Mouse (Mus musculus): ENCODE results near the gene Apba2. TPM values are rescaled to one million over a fixed set of nuclear protein-coding genes. Genes with fewer than 3 reads are reported as not detected.
A peak's percentile ranks its signal among the peaks of the same experiment; 100 is the strongest.

The Apba2 gene
- polyA plus RNA-seq, 1 experiment from 2014 or later = 9.1 TPM

DNA sequence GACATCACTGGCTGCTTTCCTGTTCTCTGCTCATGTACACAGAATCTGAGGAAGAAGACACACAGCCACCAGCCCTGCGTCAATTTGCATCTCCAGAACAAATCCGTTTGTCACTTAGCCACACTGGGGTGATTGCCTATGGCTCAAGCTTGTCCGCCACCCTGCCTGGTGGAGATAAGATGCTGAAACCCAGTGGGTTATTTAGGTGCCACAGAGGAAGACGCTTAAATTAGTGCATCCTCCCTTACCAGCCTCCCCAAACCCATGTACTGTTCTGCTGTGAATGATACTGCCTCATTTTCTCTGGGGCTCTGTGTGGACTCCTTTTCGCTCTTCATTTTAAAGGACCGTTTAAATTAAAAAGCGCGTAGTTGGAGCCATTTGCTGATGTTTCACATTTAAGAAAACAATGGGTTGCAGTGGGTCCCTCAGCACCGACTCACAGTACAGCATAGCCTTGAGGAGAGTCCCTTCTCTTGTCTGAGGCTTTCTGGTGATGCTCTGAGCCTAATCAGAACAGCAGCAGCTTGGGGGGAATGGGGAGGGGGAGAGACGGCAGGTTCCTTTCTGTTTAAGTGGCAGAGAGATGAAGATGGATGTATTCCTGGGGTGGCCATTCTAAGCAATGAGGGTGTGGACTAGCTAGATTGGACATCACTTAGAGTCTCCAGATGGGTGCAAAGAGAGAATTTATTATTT, 38.1 kb downstream of the Apba2 start:
- Histone ChIP-seq H3K27ac (no peak overlapping the region), H3K9ac (no peak overlapping the region), H3K9me3 (no peaks in the 10 kb centered on the region), H3K27me3 (no peaks in the 10 kb centered on the region), H3K4me1 (no peaks in the 10 kb centered on the region), H3K4me3 (no peak overlapping the region), H3K4me2 (replicated peaks) (no peak overlapping the region), H3K36me3 (no peaks in the 10 kb centered on the region)
- ATAC-seq (ENCODE audit: low FRiP score, low read depth) = no peak
- 65% methylated on average over 10 of the region's 10 CpGs for WGBS

DNA sequence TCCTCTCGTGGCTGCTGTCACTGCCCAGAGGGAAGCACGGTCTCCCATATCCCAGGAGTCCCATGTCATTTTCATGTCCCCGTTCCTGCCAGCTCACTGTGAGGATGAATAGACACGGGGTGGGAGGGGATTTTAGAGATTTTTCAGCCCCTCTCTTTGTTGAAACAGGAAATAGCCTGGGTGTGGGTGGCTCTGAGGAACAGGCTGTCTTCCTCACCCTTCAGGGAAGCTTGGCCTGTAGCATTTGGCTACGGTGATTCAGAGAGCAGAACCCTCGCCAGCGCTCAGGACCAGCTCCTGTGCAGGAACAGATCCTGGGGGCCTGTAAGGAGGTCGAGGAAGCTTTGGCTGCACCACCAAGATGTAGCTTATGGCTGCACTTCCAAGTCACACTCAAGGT, 45.3 kb downstream of the Apba2 start:
- Histone ChIP-seq H3K9me3 (no peaks in the 10 kb centered on the region), H3K36me3 (no peaks in the 10 kb centered on the region), H3K9ac (no peak overlapping the region), H3K4me3 (no peak overlapping the region), H3K27me3 (no peaks in the 10 kb centered on the region), H3K4me1 (no peaks in the 10 kb centered on the region), H3K27ac (no peak overlapping the region), H3K4me2 (replicated peaks) (no peak overlapping the region)
- ATAC-seq (ENCODE audit: low FRiP score, low read depth) = no peak
- WGBS = 81% methylated on average over 8 of the region's 8 CpGs

DNA sequence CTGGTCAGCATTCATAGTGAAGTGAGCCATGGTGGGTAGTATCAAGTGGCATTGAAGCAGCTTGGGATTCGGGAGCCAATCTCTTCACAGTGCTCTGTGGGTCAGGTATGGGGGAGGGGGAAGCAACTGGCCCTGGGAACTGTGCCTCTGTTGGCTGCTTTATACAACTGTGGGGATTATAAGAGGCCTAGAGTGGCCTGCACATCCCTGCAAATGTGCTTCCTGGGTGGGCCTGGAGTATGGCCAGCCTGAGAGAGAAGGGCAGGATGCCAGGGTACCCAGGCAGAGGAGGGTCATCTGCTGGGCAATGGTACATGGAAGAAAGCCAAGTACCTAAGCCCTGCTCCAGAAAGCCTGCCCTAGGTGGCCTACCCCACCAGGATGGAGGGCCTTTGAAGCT, 49.4 kb downstream of the Apba2 start:
- H3K4me2 ChIP-seq (replicated peaks) = no peak overlapping the region
- no peak overlapping the region for H3K27ac ChIP-seq
- H3K9me3 ChIP-seq = no peaks in the 10 kb centered on the region
- H3K9ac ChIP-seq = no peak overlapping the region
- WGBS = 70% methylated on average over 1 of the region's 1 CpGs
- no peaks in the 10 kb centered on the region for H3K36me3 ChIP-seq
- no peaks in the 10 kb centered on the region for H3K27me3 ChIP-seq
- H3K4me1 ChIP-seq = no peaks in the 10 kb centered on the region
- ATAC-seq (ENCODE audit: low FRiP score, low read depth) = no peak
- no peak overlapping the region for H3K4me3 ChIP-seq

DNA sequence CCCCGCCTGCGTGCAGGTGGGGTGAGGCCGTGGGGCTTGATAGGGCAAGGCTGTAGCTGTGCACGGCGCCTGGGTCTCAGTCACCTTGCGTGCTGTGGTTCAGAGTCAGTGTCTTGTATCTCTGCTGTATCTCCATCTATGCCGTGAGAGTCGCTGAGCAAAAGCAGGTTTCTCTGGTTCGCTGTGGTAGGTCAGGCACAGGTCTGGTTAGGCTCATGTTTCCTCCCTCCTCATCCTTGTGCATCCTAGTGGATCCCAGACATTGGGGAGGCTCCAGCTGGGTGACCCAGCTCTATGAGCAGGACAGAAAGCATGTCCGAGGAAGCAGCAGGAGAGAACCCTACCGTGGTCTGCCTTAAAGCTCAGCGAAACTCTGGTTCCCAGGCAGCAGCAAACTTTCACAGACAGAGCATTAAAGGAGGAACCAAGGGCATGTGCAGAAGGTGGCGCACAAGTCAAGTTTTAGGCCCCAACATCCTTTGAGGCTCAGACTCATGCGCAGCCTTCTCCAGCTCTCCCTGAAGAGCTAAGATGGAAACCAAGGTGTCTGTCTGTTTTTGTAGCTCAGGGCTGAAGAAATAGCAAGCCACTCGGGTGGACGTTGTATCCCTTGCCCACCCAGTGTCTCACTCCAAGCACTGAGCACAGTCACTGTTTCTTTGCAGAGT, 51.2 kb downstream of the Apba2 start:
- Histone ChIP-seq H3K9me3 (no peaks in the 10 kb centered on the region), H3K27me3 (no peaks in the 10 kb centered on the region), H3K9ac (no peak overlapping the region), H3K4me2 (replicated peaks) (no peak overlapping the region), H3K27ac (no peak overlapping the region), H3K36me3 (no peaks in the 10 kb centered on the region), H3K4me3 (no peak overlapping the region), H3K4me1 (no peaks in the 10 kb centered on the region)
- 85% methylated on average over 13 of the region's 16 CpGs for WGBS
- ATAC-seq (ENCODE audit: low FRiP score, low read depth) = no peak

DNA sequence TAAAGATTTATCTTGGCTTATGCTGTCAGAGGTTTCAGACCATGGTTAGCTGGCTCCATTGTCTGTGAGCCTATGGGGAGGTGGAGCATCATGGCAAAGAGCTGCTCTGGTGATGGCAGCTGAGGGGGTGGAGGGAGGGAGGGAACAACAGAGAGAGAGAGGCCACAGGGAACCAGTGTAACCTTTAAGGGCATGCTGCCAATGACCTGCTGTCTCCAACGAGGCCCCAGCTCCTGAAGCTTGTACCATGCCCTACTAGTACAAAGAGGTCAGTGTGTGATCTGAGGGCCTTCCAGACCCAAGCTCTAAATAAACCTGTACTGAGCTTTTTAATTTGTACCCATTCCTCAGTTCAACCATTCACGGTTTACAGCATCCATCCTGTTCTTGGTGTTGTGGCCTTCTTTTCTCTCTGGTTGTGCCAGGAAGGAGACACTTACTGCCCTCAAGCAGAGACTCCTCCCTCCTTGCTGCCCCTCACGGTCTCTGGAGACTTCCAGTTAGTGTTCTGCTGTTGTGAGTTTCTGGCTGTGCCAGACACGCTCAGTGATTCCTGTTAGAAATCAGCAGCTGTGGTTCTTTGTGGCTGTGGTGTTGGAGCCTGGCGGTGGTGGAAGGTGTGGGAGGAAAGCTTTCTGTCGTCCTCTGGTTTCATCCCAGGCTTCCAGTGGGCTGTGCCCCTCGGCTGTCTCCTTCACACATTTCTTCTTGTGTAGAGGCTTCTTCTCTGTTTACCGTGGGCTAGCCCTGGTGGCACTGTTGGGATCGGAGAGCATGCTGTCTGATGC, 60.4 kb downstream of the Apba2 start:
- H3K9ac ChIP-seq = no peak overlapping the region
- WGBS = 69% methylated on average over 9 of the region's 9 CpGs
- no peak for ATAC-seq (ENCODE audit: low FRiP score, low read depth)
- H3K9me3 ChIP-seq = no peaks in the 10 kb centered on the region
- no peak overlapping the region for H3K4me2 ChIP-seq (replicated peaks)
- no peak overlapping the region for H3K4me3 ChIP-seq
- H3K27ac ChIP-seq = no peak overlapping the region
- no peaks in the 10 kb centered on the region; the same call in 1 of the 2 replicates for H3K4me1 ChIP-seq
- no peaks in the 10 kb centered on the region for H3K36me3 ChIP-seq
- H3K27me3 ChIP-seq = no peaks in the 10 kb centered on the region

DNA sequence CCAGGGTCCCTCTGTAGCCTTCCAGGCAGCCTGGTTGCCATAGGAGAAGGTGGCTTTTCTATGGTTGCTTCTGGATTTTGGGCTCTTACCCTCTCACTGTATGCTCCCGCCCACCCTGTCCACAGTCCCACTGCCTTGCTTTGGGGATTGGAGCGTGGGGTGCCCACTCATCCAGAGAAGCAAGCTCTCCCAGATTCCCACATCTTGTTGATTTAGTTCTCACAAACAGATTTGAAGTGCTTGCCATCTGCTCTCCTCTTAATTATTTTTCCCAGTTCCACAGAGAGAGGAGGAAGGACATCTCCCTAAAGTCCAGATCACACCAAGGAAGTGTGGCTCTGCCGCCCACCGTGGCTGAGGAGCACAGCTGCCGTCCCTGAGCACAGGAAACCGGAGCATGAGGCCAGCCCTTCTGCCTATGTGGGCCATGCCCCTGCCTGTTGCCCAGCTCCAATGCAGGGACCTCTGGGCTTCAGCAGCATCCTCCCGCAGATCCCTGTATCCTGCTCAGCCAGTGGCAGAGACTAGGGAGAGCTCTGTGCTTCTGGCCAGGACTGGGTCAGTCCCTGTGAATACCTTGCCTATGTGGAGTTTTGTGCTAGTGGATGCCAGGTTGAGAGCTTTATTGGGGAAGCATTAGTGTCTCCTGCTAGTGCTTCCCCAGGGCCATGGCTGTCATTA, 63.5 kb downstream of the Apba2 start:
- peaks cover 3% of the 10 kb centered on the region for H3K4me1 ChIP-seq
- no peak overlapping the region for H3K4me2 ChIP-seq (replicated peaks)
- no peaks in the 10 kb centered on the region for H3K27me3 ChIP-seq
- 84% methylated on average over 7 of the region's 7 CpGs for WGBS
- H3K36me3 ChIP-seq = no peaks in the 10 kb centered on the region
- ATAC-seq (ENCODE audit: low FRiP score, low read depth) = no peak
- H3K9me3 ChIP-seq = no peaks in the 10 kb centered on the region
- H3K27ac ChIP-seq = no peak overlapping the region
- H3K9ac ChIP-seq = no peak overlapping the region
- no peak overlapping the region for H3K4me3 ChIP-seq

DNA sequence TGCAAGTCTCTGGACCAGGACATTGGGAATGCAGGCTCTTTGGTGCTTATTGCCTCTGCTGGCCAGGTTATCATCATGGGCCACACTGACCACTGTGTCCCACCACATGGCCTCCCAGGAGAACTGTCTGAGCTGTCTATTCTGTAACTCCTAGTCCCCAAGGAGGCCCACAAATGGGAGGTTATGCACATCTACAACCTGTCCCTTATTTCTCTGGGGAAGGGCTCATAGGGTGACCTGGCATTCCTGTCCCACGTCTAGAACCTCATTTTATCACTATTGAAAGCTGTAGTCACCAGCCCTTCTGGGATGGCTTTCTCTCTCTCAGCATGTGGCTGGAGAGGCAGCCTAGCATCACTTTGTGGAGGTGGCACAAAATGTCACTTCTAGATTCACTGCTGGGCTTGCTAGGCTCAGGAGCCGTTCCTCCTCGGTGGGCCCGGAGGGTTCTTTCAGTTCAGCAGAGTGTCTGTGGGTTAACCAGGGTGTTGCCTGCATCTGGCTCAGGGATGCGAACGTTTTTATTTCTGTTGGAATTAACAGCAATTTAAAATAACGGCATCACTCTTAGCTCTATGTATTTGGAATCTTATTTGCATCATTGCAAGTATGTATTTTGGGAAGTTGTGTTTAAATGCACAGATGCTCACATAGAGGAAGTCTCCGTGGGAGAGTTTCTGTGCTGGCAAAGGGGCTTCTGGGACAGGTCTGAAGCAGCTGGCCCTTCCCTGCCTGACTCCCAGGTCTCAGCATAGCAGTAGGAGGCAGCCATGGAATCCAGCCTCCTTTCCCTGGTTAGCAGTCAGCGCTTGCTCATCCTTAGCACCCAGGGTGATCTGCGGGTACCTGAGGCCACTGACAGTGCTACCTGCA, 65.1 kb downstream of the Apba2 start:
- Histone ChIP-seq H3K4me2 (replicated peaks) (no peak overlapping the region), H3K9me3 (no peaks in the 10 kb centered on the region), H3K4me1 (peaks cover 10% of the 10 kb centered on the region), H3K9ac (no peak overlapping the region), H3K4me3 (no peak overlapping the region), H3K27ac (no peak overlapping the region), H3K36me3 (no peaks in the 10 kb centered on the region), H3K27me3 (no peaks in the 10 kb centered on the region)
- no peak for ATAC-seq (ENCODE audit: low FRiP score, low read depth)
- 81% methylated on average over 10 of the region's 10 CpGs for WGBS

DNA sequence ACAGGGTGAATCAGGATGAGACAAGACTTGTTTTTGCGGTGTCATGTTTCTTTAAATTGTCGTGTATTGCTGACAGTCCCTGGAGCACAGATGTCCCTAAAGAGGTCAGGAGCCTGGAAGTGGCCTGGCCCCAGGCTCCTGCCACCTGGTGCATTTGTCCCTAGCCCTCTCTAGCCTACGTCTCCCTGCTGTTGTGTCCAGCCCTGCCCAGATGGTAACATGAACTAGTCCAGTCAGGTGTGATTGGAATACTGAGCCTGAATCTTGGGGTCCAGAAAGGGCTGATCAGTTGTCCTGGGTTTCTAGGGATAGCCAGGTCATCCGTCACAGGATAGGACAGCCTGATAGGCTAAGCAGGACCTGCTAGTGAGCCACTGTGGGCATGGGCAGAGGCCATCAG, 67.2 kb downstream of the Apba2 start:
- Histone ChIP-seq H3K9ac (no peak overlapping the region), H3K36me3 (no peaks in the 10 kb centered on the region), H3K27me3 (no peaks in the 10 kb centered on the region), H3K27ac (no peak overlapping the region), H3K9me3 (no peaks in the 10 kb centered on the region), H3K4me2 (replicated peaks) (no peak overlapping the region), H3K4me1 (peaks cover 10% of the 10 kb centered on the region; the same call in 1 of the 2 replicates), H3K4me3 (no peak overlapping the region)
- WGBS = 55% methylated on average over 4 of the region's 4 CpGs
- ATAC-seq (ENCODE audit: low FRiP score, low read depth) = no peak

DNA sequence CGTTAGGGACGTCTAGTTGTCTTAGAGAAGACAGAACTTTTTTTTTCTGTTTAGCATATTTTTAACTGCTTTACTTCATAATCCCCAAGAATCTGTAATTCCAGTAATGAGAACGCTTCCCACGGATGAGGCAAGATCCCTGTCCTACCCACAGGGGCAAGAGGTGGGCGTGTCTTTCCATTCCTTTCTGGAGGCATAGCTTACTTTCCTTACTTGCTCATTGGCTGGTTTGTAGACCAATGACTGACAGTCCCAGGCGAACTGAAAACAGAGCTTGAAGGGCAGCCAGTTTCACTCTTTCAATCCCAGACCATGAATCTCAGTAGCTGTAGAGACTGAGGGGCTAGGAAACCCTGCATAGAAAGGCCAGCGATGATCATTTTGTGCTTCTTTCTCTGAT, 68.2 kb downstream of the Apba2 start:
- Histone ChIP-seq H3K27me3 (no peaks in the 10 kb centered on the region), H3K4me2 (replicated peaks) (no peak overlapping the region), H3K9me3 (no peaks in the 10 kb centered on the region), H3K4me1 (peaks cover 10% of the 10 kb centered on the region; the same call in 1 of the 2 replicates), H3K27ac (no peak overlapping the region), H3K4me3 (no peak overlapping the region), H3K9ac (no peak overlapping the region), H3K36me3 (no peaks in the 10 kb centered on the region)
- ATAC-seq (ENCODE audit: low FRiP score, low read depth) = peak; percentile 76; the same call in 1 of the 2 replicates
- WGBS = 37% methylated on average over 7 of the region's 7 CpGs

DNA sequence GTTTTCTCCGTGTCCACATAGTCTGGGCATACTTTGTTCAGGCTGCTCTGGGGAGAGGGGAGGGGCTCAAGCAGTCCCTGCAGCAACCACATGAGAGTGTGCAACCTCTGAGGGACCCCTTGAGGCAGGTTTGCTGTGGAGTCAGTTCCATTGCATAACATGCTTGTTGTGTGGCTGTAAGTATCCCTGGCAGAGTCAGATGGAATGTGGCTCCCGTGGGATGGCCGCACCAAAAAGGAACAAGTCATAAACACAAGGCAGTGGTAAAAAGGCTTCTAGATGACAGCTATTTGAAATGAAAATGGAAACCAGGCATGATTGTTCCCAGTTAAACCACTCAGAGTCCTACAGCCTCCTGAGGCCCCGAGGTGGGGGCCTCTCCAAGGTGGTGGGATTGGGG, 69.4 kb downstream of the Apba2 start:
- no peak overlapping the region for H3K4me3 ChIP-seq
- H3K4me1 ChIP-seq = peaks cover 10% of the 10 kb centered on the region; the same call in 1 of the 2 replicates
- no peak overlapping the region for H3K27ac ChIP-seq
- no peaks in the 10 kb centered on the region for H3K27me3 ChIP-seq
- no peaks in the 10 kb centered on the region for H3K9me3 ChIP-seq
- 80% methylated on average over 4 of the region's 4 CpGs for WGBS
- H3K9ac ChIP-seq = no peak overlapping the region
- H3K4me2 ChIP-seq (replicated peaks) = no peak overlapping the region
- no peak for ATAC-seq (ENCODE audit: low FRiP score, low read depth)
- H3K36me3 ChIP-seq = no peaks in the 10 kb centered on the region

DNA sequence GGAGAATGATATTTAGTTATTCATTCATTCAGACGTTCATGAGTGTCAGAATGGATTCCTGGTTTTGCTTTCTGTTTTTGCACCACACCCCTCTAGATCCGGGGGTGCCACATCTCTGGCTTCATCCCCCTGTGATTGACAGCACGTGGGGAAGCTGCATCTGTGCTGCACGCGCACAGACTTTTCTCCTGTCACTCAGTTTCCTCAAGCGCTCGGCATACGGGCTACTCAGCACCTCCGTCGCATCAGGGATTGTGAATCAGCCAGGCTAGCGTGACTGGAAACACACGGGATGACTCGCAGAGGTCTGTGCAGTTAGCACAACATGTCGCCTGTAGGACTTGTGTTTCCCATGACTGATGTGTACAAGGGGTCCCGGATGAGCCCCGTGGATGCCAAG, 72.6 kb downstream of the Apba2 start:
- no peak overlapping the region for H3K27ac ChIP-seq
- no peaks in the 10 kb centered on the region for H3K27me3 ChIP-seq
- peaks cover 10% of the 10 kb centered on the region; the same call in 1 of the 2 replicates for H3K4me1 ChIP-seq
- H3K9me3 ChIP-seq = no peaks in the 10 kb centered on the region
- H3K36me3 ChIP-seq = no peaks in the 10 kb centered on the region
- H3K4me2 ChIP-seq (replicated peaks) = no peak overlapping the region
- no peak overlapping the region for H3K4me3 ChIP-seq
- no peak for ATAC-seq (ENCODE audit: low FRiP score, low read depth)
- no peak overlapping the region for H3K9ac ChIP-seq
- 87% methylated on average over 16 of the region's 16 CpGs for WGBS
